Mouse (Mus musculus) limb, embryonic 10.5 days (tissue): ENCODE measurements around the gene Gpt2. TPM values are rescaled to one million over a fixed set of nuclear protein-coding genes. Genes with fewer than 3 reads are reported as not detected.

Experiments
- DNase-seq: peaks from one replicate; pipeline ENCODE4 v3.0.0-alpha.2; 2017; ENCODE audit warnings: low spot score
- H3K27ac ChIP-seq: fragments of 300-500 bp; sonication (generic); 2 replicates; pipeline ENCODE4 v1.5.1; 2016; ENCODE audit warnings: mild to moderate bottlenecking
- H3K27me3 ChIP-seq: fragments of 300-500 bp; sonication (generic); 2 replicates; pipeline ENCODE4 v1.6.1; 2016; ENCODE audit warnings: low read depth, mild to moderate bottlenecking; ENCODE audit not compliant: poor library complexity, severe bottlenecking
- H3K36me3 ChIP-seq: fragments of 300-500 bp; sonication (generic); 2 replicates; pipeline ENCODE4 v1.6.1; 2016; ENCODE audit warnings: mild to moderate bottlenecking, moderate library complexity
- H3K4me1 ChIP-seq: fragments of 300-500 bp; sonication (generic); 2 replicates; pipeline ENCODE4 v1.6.1; 2016
- H3K4me3 ChIP-seq: fragments of 300-500 bp; sonication (generic); 2 replicates; pipeline ENCODE4 v1.5.1; 2016; ENCODE audit warnings: mild to moderate bottlenecking, moderate library complexity
- H3K9me3 ChIP-seq: fragments of 300-500 bp; sonication (generic); replicated peaks from 2 replicates; pipeline ENCODE4 v1.6.1; 2016; ENCODE audit warnings: mild to moderate bottlenecking
- WGBS: fragments of 180-500 bp; shearing (Covaris S2); methylation state at CpG from one replicate; pipeline ENCODE4 v1.1.7; 2016; 5-methylcytosine and 5-hydroxymethylcytosine counted together
- polyA plus RNA-seq: library from polyadenylated mRNA; unstranded; fragments of >200 nt; fragmentation: Nextera tagmentation; extraction: Ambion mirVana; gene quantifications from 2 replicates; pipeline ENCODE4 v1.2.1, GENCODE M21; 2016

Gene Gpt2
- polyA plus RNA-seq, 1 experiment from 2014 or later, result 65.8 TPM

GRCm38 (mm10) chr8:85551934-85552333 lies 59.6 kb downstream of the Gpt2 start:
- DNase-seq, result no peak
- H3K36me3 ChIP-seq, result peaks cover 67% of the 10 kb centered on the region
- WGBS, result 97% methylated on average over 1 of the region's 1 CpGs
- H3K4me1 ChIP-seq, result peaks cover 5% of the 10 kb centered on the region
- H3K9me3 ChIP-seq, result no peaks in the 10 kb centered on the region
- H3K27ac ChIP-seq, result no peak overlapping the region
- H3K4me3 ChIP-seq, result no peak overlapping the region
- H3K27me3 ChIP-seq, result no peaks in the 10 kb centered on the region

- Histone ChIP-seq H3K27ac (peak overlapping the region; percentile 96), H3K4me1 (peaks cover 16% of the 10 kb centered on the region), H3K9me3 (no peaks in the 10 kb centered on the region), H3K4me3 (peak overlapping the region; percentile 95), H3K27me3 (no peaks in the 10 kb centered on the region), H3K36me3 (peaks cover 41% of the 10 kb centered on the region)
- DNase-seq, result peak; percentile 32
- under 1% methylated on average over 66 of the region's 66 CpGs for WGBS
Observed at GRCm38 (mm10) chr8:85554391-85555180, 62.2 kb downstream of the Gpt2 start.

GRCm38 (mm10) chr8:85555181-85556145 lies 63.1 kb downstream of the Gpt2 start, which contains the start of gene Dnaja2:
Gene Dnaja2, minus strand, starts transcription at chr8:85555344.
- Histone ChIP-seq H3K9me3 (no peaks in the 10 kb centered on the region), H3K36me3 (peaks cover 32% of the 10 kb centered on the region), H3K4me3 (peak within 1 kb of the TSS; percentile 95), H3K27ac (peak within 1 kb of the TSS; percentile 96), H3K27me3 (no peaks in the 10 kb centered on the region), H3K4me1 (peaks cover 16% of the 10 kb centered on the region)
- WGBS, result 1% methylated on average over 77 of the region's 77 CpGs
- peak; percentile 95 for DNase-seq

GRCm38 (mm10) chr8:85556986-85557600 lies 64.7 kb downstream of the Gpt2 start:
- H3K4me1 ChIP-seq, result peaks cover 16% of the 10 kb centered on the region
- no peak overlapping the region for H3K4me3 ChIP-seq
- H3K27me3 ChIP-seq, result no peaks in the 10 kb centered on the region
- peaks cover 16% of the 10 kb centered on the region for H3K36me3 ChIP-seq
- DNase-seq, result no peak
- H3K27ac ChIP-seq, result no peak overlapping the region
- H3K9me3 ChIP-seq, result no peaks in the 10 kb centered on the region
- WGBS, result 55% methylated on average over 2 of the region's 2 CpGs

- H3K27ac ChIP-seq, result no peak overlapping the region
- H3K27me3 ChIP-seq, result no peaks in the 10 kb centered on the region
- DNase-seq, result no peak
- H3K4me3 ChIP-seq, result no peak overlapping the region
- H3K4me1 ChIP-seq, result peaks cover 16% of the 10 kb centered on the region
- no peaks in the 10 kb centered on the region for H3K9me3 ChIP-seq
- WGBS, result 63% methylated on average over 3 of the region's 3 CpGs
- peaks cover 11% of the 10 kb centered on the region for H3K36me3 ChIP-seq
Observed at GRCm38 (mm10) chr8:85557601-85557986, 65.2 kb downstream of the Gpt2 start.

GRCm38 (mm10) chr8:85559201-85559600 lies 66.8 kb downstream of the Gpt2 start:
- H3K4me1 ChIP-seq, result peaks cover 16% of the 10 kb centered on the region
- H3K27ac ChIP-seq, result no peak overlapping the region
- no peaks in the 10 kb centered on the region for H3K27me3 ChIP-seq
- WGBS, result 88% methylated on average over 1 of the region's 1 CpGs
- no peaks in the 10 kb centered on the region for H3K9me3 ChIP-seq
- no peak for DNase-seq
- no peaks in the 10 kb centered on the region for H3K36me3 ChIP-seq
- no peak overlapping the region for H3K4me3 ChIP-seq

GRCm38 (mm10) chr8:85559966-85560365 lies 67.6 kb downstream of the Gpt2 start:
- Histone ChIP-seq H3K9me3 (no peaks in the 10 kb centered on the region), H3K4me1 (peaks cover 16% of the 10 kb centered on the region), H3K36me3 (no peaks in the 10 kb centered on the region), H3K27me3 (no peaks in the 10 kb centered on the region), H3K4me3 (no peak overlapping the region), H3K27ac (no peak overlapping the region)
- WGBS, result 66% methylated on average over 2 of the region's 2 CpGs
- DNase-seq, result no peak

GRCm38 (mm10) chr8:85563336-85563735 lies 71.0 kb downstream of the Gpt2 start:
- 92% methylated on average over 8 of the region's 8 CpGs for WGBS
- no peak overlapping the region for H3K4me3 ChIP-seq

GRCm38 (mm10) chr8:85565186-85565585 lies 72.8 kb downstream of the Gpt2 start:
- 82% methylated on average over 3 of the region's 3 CpGs for WGBS
- DNase-seq, result no peak
- no peaks in the 10 kb centered on the region for H3K36me3 ChIP-seq
- H3K27me3 ChIP-seq, result no peaks in the 10 kb centered on the region
- H3K4me3 ChIP-seq, result no peak overlapping the region
- H3K27ac ChIP-seq, result no peak overlapping the region
- H3K9me3 ChIP-seq, result no peaks in the 10 kb centered on the region
- H3K4me1 ChIP-seq, result no peaks in the 10 kb centered on the region

More at GRCm38 (mm10) chr8:85563336-85563735, 71.0 kb downstream of the Gpt2 start:
- H3K27ac ChIP-seq, result no peak overlapping the region
- no peaks in the 10 kb centered on the region for H3K4me1 ChIP-seq
- H3K27me3 ChIP-seq, result no peaks in the 10 kb centered on the region
- no peak for DNase-seq
- no peaks in the 10 kb centered on the region for H3K36me3 ChIP-seq
- H3K9me3 ChIP-seq, result no peaks in the 10 kb centered on the region

GRCm38 (mm10) chr8:85567801-85568200 lies 75.4 kb downstream of the Gpt2 start:
- no peak for DNase-seq
- no peaks in the 10 kb centered on the region for H3K36me3 ChIP-seq
- 93% methylated on average over 2 of the region's 2 CpGs for WGBS
- H3K27ac ChIP-seq, result no peak overlapping the region
- no peaks in the 10 kb centered on the region for H3K9me3 ChIP-seq
- H3K27me3 ChIP-seq, result no peaks in the 10 kb centered on the region
- no peaks in the 10 kb centered on the region for H3K4me1 ChIP-seq
- H3K4me3 ChIP-seq, result no peak overlapping the region

GRCm38 (mm10) chr8:85570466-85570865 lies 78.1 kb downstream of the Gpt2 start:
- H3K27me3 ChIP-seq, result no peaks in the 10 kb centered on the region
- no peaks in the 10 kb centered on the region for H3K36me3 ChIP-seq
- no peak for DNase-seq
- H3K9me3 ChIP-seq, result no peaks in the 10 kb centered on the region
- 85% methylated on average over 4 of the region's 4 CpGs for WGBS
- H3K4me3 ChIP-seq, result no peak overlapping the region
- no peaks in the 10 kb centered on the region for H3K4me1 ChIP-seq
- no peak overlapping the region for H3K27ac ChIP-seq

- no peaks in the 10 kb centered on the region for H3K36me3 ChIP-seq
- no peaks in the 10 kb centered on the region for H3K4me1 ChIP-seq
- H3K27me3 ChIP-seq, result no peaks in the 10 kb centered on the region
- no peak for DNase-seq
- WGBS, result 87% methylated on average over 2 of the region's 2 CpGs
- H3K9me3 ChIP-seq, result no peaks in the 10 kb centered on the region
- no peak overlapping the region for H3K4me3 ChIP-seq
- H3K27ac ChIP-seq, result no peak overlapping the region
Observed at GRCm38 (mm10) chr8:85573972-85574496, 81.7 kb downstream of the Gpt2 start.
